In the genomic region with DNA sequence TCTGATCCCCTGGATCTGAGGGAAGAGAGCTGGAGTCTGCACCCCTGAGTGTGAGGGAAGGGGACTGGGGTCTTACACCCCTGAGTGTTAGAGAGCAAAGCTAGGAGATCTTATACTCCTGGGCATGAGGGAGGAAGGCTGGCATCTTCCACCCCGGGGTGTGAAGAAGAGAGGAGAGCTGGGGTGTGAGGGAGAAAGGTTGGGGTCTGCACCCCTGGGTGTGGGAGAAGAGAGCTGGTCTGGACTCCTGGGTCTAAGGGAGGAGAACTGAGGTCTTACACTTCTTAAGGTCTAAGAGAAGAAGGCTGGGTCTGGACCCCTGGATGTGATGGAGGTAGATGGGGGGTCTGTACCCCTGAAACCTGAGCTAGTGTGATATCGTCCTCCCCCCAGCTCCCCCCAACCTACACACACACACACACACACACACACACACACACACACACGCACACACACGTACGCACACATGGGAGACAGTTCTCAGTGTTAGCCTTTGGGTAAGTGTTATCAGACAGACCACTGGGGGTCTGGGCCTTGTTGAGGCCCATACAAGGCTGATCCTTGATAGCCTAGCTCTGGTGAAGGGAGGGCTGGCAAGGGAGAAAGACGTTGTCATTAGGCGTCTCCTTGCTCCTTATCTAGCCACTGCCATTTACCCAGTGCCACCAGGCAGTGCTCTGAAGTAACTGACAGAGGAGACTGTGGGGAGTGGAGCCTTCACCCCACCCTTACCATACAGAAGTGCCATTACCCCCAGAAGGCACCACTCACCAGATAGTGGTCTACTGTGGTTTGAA, we compare ENCODE assay signal across 8 mouse cellular contexts. TPM values are rescaled to one million over a fixed set of nuclear protein-coding genes. Genes with fewer than 3 reads are reported as not detected.
DNase-seq lines count a peak whose midpoint lies in the region; ATAC-seq and TF ChIP-seq lines count a peak whose summit lies in the region.
"Had no signal": no experiment of that assay in that cellular context is flagged by ENCODE, and none has a peak within 500 bp of the region (broad histone marks: within the 10 kb centered on the region; RNA-seq: fewer than 3 reads in every experiment).

No protein-coding gene starts in this region.

- H3K36me3 ChIP-seq in lung, embryonic 15.5 days, result no peaks in the 10 kb centered on the region
- no peaks in the 10 kb centered on the region for H3K36me3 ChIP-seq in lung, postnatal 0 days (ENCODE audit: insufficient read depth, low read length)
- H3K36me3 ChIP-seq in stomach, embryonic 16.5 days (ENCODE audit: control insufficient read depth, insufficient read depth, low read length), result no peaks in the 10 kb centered on the region

- H3K4me2 ChIP-seq in lung, embryonic 15.5 days, result no peak overlapping the region
- H3K4me2 ChIP-seq in lung, postnatal 0 days (replicated peaks; ENCODE audit: low read depth, low read length), result no peak overlapping the region
- H3K4me2 ChIP-seq in stomach, embryonic 16.5 days (ENCODE audit: low read depth, low read length), result peak overlapping the region; percentile 43; the same call in 1 of the 2 replicates

- H3K4me3 ChIP-seq in lung, embryonic 15.5 days, result peak overlapping the region; percentile 13; the same call in 1 of the 2 replicates
- no peak overlapping the region for H3K4me3 ChIP-seq in lung, postnatal 0 days (ENCODE audit: low read depth, low read length)
- peak overlapping the region; percentile 35 for H3K4me3 ChIP-seq in stomach, embryonic 16.5 days (replicated peaks; ENCODE audit: low read length)

- no peak for TF ChIP-seq CTCF in lung, postnatal 0 days (IDR thresholded peaks at IDR 0.05)

- 61% methylated on average over 7 of the region's 7 CpGs for WGBS in lung, embryonic 15.5 days
- WGBS in lung, postnatal 0 days, result 69% methylated on average over 7 of the region's 7 CpGs
- 67% methylated on average over 7 of the region's 7 CpGs for WGBS in stomach, embryonic 16.5 days

- ATAC-seq in lung, embryonic 15.5 days (ENCODE audit: borderline replicate concordance, extremely low read depth, low FRiP score, low TSS enrichment), result peak; percentile 19; the same call in 1 of the 2 replicates
- no peak for ATAC-seq in lung, postnatal 0 days
- peak; percentile 44 for ATAC-seq in stomach, embryonic 16.5 days (ENCODE audit: insufficient read depth, low FRiP score)

- H3K9me3 ChIP-seq in lung, embryonic 15.5 days, result no peaks in the 10 kb centered on the region
- no peaks in the 10 kb centered on the region for H3K9me3 ChIP-seq in lung, postnatal 0 days (ENCODE audit: low read length)
- no peaks in the 10 kb centered on the region for H3K9me3 ChIP-seq in stomach, embryonic 16.5 days (replicated peaks; ENCODE audit: control insufficient read depth, low read length)

- peaks cover 29% of the 10 kb centered on the region for H3K4me1 ChIP-seq in lung, embryonic 15.5 days
- H3K4me1 ChIP-seq in lung, postnatal 0 days (ENCODE audit: insufficient read depth, low read depth, low read length), result no peaks in the 10 kb centered on the region
- H3K4me1 ChIP-seq in stomach, embryonic 16.5 days (ENCODE audit: control insufficient read depth, insufficient read depth, low read length), result peaks cover 18% of the 10 kb centered on the region

- no peak overlapping the region for H3K9ac ChIP-seq in lung, embryonic 15.5 days
- H3K9ac ChIP-seq in lung, postnatal 0 days (replicated peaks; ENCODE audit: low read depth), result no peak overlapping the region
- H3K9ac ChIP-seq in stomach, embryonic 16.5 days (ENCODE audit: low read length), result peak overlapping the region; percentile 26; the same call in 1 of the 2 replicates

- no peaks in the 10 kb centered on the region for H3K27me3 ChIP-seq in lung, embryonic 15.5 days
- no peaks in the 10 kb centered on the region for H3K27me3 ChIP-seq in lung, postnatal 0 days (replicated peaks; ENCODE audit: insufficient read depth, low read length)
- H3K27me3 ChIP-seq in stomach, embryonic 16.5 days (ENCODE audit: control insufficient read depth, insufficient read depth, low read length), result no peaks in the 10 kb centered on the region

- no peak for DNase-seq in lung, postnatal 0 days (ENCODE audit: low spot score)
- peak; percentile 74 for DNase-seq in c-Kit-positive CD71-positive TER-119-negative erythroid progenitor cells, embryonic 14.5 days (ENCODE audit: low read depth)
- DNase-seq in liver, result peak; percentile 90
- no peak for DNase-seq in kidney, adult 8-10 months
- DNase-seq in adrenal gland, adult (ENCODE audit: inconsistent age in 2 of 2, low spot score in 1 of 2), result no peak

- H3K27ac ChIP-seq in lung, embryonic 15.5 days, result no peak overlapping the region
- H3K27ac ChIP-seq in lung, postnatal 0 days (ENCODE audit: low read length), result no peak overlapping the region
- H3K27ac ChIP-seq in stomach, embryonic 16.5 days (ENCODE audit: low read length), result no peak overlapping the region

- no peak for TF ChIP-seq EP300 in lung, postnatal 0 days (IDR thresholded peaks at IDR 0.05)

RNA-seq across cellular contexts. Expression of gene Kcnn4, which starts 1.1 kb away (rescaled TPM):
- polyA plus RNA-seq in lung, embryonic 15.5 days (2015; fragmentation: Nextera tagmentation; extraction: Ambion mirVana), result 3.5 and 4.7 TPM in 2 replicates
- 2.0 and 2.6 TPM in 2 replicates for polyA plus RNA-seq in lung, postnatal 0 days (2015; fragmentation: Nextera tagmentation; extraction: Ambion mirVana)
- polyA plus RNA-seq in stomach, embryonic 16.5 days (2015; fragmentation: Nextera tagmentation; extraction: Ambion mirVana), result 7.4 and 8.5 TPM in 2 replicates

RNA-seq across cellular contexts. Expression of gene Lypd5, which starts 22.2 kb away (rescaled TPM):
- not detected in 2 replicates for polyA plus RNA-seq in lung, embryonic 15.5 days (2015; fragmentation: Nextera tagmentation; extraction: Ambion mirVana)
- not detected in 2 replicates for polyA plus RNA-seq in lung, postnatal 0 days (2015; fragmentation: Nextera tagmentation; extraction: Ambion mirVana)
- 11.6 and 36.4 TPM in 2 replicates for polyA plus RNA-seq in stomach, embryonic 16.5 days (2015; fragmentation: Nextera tagmentation; extraction: Ambion mirVana)
- polyA plus RNA-seq: neural tube, embryonic 14.5 days had no signal

RNA-seq across cellular contexts. Expression of gene Smg9, which starts 28.2 kb away (rescaled TPM):
- polyA plus RNA-seq in lung, embryonic 15.5 days (2015; fragmentation: Nextera tagmentation; extraction: Ambion mirVana), result 22.5 and 23.9 TPM in 2 replicates
- polyA plus RNA-seq in lung, postnatal 0 days (2015; fragmentation: Nextera tagmentation; extraction: Ambion mirVana), result 15.2 and 16.4 TPM in 2 replicates
- 19.5 and 21.3 TPM in 2 replicates for polyA plus RNA-seq in stomach, embryonic 16.5 days (2015; fragmentation: Nextera tagmentation; extraction: Ambion mirVana)

RNA-seq across cellular contexts. Expression of gene Tescl, which starts 37.5 kb away (rescaled TPM):
- polyA plus RNA-seq in lung, embryonic 15.5 days (2015; fragmentation: Nextera tagmentation; extraction: Ambion mirVana), result not detected in 2 replicates
- polyA plus RNA-seq in lung, postnatal 0 days (2015; fragmentation: Nextera tagmentation; extraction: Ambion mirVana), result 0.27 TPM in 2 replicates
- polyA plus RNA-seq in stomach, embryonic 16.5 days (2015; fragmentation: Nextera tagmentation; extraction: Ambion mirVana), result 0.15 TPM in 1 of 2 replicates, not detected in the other

RNA-seq across cellular contexts. Expression of gene Zfp94, which starts 54.7 kb away (rescaled TPM):
- polyA plus RNA-seq in lung, embryonic 15.5 days (2015; fragmentation: Nextera tagmentation; extraction: Ambion mirVana), result 10.3 and 10.4 TPM in 2 replicates
- 5.2 and 5.7 TPM in 2 replicates for polyA plus RNA-seq in lung, postnatal 0 days (2015; fragmentation: Nextera tagmentation; extraction: Ambion mirVana)
- polyA plus RNA-seq in stomach, embryonic 16.5 days (2015; fragmentation: Nextera tagmentation; extraction: Ambion mirVana), result 9.0 and 10.3 TPM in 2 replicates

Comparison
In these comparisons a context has a peak if more than half of its experiments do, and no peak if none do; other contexts are left out.
1. DNase-seq: peak in c-Kit-positive CD71-positive TER-119-negative erythroid progenitor cells, embryonic 14.5 days (single experiment) and liver (single experiment); none in lung, postnatal 0 days (single experiment), kidney, adult 8-10 months (0 of 2) and adrenal gland, adult (0 of 2).
2. RNA of gene Lypd5, which starts 22.2 kb away (polyA plus RNA-seq): 11.6 to 36.4 TPM in stomach, embryonic 16.5 days; not detected in lung, embryonic 15.5 days and not detected in lung, postnatal 0 days; every median in the first group is over 10 times any median in the second.